Mouse (Mus musculus): Measurements from ENCODE around the gene Stk16.

Gene Stk16

DNA sequence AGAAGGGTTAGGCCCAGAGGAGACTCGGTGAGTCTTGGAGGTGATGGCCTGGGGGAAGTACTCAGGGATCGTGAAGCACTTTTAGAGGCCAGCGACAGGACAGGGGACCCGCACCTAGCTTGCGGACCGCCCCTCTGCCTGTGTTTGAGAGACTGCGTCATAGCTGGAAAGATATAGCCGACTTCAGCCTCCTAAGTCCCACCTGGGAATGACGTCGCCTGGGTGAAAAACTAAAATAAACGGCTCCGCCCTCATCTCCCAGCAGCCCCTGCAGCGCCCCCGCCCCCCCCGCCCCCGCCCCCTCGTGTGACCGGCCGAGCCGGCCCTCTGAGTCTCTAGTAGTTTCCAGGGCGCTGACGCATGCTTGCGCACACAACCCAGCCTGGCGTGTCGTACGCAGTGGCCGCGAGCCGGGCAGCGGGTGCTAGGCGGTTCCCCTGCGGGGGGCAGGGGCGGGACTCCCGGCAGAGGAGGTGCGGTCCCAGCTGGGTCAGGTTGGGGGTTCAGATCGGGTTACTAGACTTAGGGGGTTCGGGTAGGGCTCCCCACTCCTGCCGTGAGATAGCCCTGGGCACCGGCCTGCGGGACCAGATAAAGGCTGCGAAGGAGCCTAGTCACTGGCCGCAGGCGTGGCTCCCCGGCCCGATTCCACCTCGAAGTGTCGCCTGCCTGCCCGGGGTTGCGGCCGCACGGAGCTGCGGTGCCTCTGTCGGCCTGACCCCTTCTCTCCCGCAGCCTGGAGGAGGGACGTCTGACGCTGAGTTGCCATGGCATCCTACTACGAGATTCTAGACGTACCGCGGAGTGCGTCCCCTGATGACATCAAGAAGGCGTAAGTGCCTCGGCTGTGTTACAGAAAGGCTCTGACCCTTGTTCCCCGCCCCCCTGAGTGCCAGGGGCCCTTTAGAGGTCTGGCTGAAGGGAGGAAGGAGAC, 25.7 kb downstream of the Stk16 start, which contains the start of gene Dnajb2:
TSS of gene Dnajb2 (plus strand) at position 290 of the 934 bp plus-strand sequence.
- DNase-seq (ENCODE audit: low read depth) = peak; percentile 71

DNA sequence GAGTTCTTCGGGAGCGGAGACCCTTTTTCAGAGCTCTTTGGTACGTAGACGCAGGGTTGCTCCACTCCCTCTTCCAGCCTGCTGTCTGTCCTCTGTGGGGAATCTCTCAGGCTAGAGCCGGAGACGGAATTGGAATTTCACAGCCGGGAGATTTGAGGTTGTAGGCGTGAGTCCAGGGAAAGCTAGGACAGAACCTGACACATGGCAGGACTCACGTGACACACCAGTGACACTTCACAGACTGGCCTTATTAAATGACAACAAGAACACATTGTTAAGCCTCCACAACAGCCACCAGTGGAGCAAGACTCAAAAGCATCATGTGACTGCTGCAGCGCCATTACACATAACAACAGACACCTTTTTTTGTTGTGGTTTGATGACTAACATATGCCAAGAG, 29.0 kb downstream of the Stk16 start:
- no peak for DNase-seq (ENCODE audit: low read depth)

DNA sequence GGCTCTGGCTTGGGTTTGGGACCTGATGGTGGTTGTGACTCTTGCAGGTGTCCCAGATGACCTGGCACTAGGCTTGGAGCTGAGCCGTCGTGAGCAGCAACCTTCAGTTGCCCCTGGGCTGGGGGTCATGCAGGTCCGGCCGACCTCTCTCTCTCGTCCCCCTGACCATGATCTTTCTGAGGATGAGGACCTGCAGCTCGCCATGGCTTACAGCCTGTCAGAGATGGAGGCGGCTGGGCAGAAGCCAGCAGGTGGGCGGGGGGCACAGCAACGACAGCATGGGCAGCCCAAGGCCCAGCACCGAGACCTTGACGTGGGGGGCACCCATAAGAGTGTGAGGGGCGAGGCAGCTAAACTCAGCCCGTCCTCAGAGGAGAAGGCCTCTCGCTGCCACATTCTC, 32.8 kb downstream of the Stk16 start:
- DNase-seq (ENCODE audit: low read depth) = no peak

DNA sequence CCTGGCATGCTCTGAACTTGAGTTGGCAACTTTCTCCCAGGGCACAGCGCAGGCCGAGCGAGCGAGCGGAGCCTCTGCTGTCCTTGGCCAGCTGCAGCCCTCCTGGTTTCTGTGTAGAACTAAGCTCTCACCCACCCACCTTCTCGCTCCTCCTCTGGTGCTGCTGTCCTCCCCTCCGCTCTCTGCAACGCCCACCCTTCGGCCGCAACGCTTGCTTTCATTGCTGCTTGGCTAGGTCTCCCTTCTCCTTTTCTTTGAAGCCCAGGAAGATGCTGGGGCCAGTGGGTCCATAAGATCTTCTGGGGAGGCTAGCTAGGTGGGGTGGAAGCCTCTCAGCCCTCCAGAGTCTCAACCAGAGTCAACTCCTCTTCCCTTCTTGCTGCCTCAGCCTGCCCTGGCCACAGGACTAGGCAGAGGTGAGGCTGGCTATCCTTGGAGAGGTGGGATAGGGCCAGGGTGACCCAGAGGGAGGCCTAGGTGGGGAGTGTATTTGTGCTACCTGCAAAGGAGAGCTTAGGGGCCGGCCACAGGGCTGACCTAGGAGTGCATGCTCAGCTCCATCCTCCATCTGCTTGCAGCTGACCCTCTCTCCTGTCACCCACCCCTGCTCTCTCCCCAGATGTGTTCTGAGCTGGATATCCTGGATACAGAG, 33.7 kb downstream of the Stk16 start:
- no peak for DNase-seq (ENCODE audit: low read depth)

DNA sequence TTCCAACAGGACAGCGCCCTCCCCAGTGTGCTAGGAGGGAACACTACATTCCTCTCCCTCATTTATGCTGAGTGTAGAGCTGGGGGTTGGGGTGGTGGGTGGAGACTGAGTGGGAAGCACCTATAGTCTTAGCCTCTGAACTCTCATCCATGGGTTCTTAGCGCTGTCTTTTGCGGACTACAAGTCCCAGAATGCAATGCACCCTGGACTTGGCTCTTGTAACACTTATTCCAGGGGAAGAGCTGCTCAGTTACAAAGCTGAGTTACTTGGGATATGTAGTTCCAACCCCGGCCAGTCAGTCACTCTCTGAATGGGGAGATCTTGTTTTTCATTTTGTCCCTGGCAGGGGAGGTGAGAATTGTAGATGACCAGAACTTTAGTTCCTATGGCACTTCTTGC, 34.2 kb downstream of the Stk16 start:
- DNase-seq (ENCODE audit: low read depth) = peak; percentile 61

DNA sequence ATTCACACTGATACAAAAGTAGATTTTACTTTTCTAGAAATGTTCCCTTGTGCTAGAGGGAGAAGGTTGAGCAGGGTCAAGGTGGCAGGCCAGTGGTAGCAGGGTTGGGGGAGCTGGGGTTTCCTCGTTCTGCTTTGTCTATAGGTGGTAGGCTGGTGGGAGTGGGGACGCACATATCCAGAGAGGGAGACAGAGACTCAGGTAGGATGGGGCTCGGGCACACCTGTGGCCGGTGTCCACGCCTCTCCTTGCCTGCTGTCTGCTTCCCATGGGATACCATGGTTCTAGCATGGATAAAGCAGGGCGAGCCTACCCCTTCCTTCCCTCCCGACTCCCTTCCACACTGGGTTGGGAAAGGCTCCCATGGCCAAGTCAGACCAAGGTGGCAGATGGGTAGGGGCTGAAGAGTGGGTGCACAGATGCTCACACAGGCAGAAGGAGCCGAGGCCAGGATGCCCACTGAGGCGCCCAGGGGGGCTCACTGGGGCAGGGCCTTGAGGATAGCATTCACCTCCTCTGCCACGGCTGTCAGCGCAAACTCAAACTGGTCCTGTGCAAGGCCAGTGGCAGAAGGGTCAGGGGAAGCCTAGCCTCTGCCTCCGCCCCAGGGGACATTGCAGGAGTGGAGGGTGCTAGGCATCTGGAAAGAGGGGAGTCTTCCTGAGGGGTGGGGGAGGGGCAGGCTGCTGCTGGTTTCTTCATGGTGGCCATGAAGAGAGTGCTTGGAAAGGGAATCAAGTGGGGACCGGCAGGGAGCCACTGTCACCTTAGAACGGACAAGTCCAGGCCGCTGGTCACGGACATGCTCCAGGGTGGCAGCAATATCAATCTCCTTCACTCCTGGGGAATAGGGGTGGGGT, 36.7 kb downstream of the Stk16 start:
- no peak for DNase-seq (ENCODE audit: low read depth)

DNA sequence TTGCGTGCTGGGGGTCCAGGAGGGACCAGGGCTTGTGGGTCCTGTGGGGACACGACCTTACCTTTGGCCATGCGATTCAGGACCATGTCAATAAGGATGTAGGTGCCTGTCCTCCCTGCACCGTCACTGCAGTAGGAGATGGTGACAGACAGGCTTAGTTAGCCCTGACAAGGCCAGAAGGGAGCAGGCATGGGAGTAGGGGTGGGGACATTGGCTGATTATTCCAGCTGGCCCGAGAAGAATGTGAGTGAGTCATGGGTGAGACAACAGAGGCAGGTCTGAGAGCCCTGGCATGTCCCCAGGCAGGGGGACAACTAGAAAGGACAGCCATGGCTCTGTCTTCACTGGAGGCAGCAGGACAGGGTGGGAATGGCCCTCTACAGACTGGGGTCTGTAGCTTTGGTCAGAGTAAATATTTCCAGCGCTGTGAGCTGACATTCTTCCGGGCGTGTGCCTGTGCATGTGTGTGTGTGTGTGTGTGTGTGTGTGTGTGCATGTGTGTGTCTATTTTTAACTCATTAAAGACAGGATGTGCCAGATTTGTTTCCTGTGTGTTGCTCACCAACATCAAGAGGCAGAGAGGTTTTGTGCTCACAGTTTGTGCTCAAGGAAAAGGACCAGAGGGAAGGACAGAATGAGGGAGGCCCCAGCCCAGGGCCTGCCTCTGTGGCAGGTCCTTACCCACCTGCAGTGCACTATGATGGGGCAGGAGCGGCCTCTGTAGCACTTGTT, 37.6 kb downstream of the Stk16 start:
- DNase-seq (ENCODE audit: low read depth) = no peak

DNA sequence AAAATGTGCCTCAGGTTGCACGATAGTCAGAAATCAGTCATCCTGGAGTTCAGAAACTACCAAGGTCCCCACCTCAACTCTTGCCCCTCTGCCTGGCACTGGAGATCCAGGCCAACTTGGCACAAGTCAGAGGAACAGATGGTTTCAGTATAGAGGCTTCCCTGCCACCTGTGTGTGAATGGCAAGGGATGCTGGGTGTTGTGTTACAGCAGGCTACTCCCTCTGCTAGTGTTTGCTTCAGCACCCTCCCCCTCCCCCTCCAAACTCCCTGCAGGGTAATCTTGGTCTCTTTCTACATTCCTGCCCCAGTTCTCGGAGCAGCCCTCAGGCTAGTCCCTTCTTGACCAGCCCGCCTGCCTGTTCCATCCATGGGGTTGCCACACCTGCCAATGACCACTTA, 39.9 kb downstream of the Stk16 start:
- DNase-seq (ENCODE audit: low read depth) = no peak

DNA sequence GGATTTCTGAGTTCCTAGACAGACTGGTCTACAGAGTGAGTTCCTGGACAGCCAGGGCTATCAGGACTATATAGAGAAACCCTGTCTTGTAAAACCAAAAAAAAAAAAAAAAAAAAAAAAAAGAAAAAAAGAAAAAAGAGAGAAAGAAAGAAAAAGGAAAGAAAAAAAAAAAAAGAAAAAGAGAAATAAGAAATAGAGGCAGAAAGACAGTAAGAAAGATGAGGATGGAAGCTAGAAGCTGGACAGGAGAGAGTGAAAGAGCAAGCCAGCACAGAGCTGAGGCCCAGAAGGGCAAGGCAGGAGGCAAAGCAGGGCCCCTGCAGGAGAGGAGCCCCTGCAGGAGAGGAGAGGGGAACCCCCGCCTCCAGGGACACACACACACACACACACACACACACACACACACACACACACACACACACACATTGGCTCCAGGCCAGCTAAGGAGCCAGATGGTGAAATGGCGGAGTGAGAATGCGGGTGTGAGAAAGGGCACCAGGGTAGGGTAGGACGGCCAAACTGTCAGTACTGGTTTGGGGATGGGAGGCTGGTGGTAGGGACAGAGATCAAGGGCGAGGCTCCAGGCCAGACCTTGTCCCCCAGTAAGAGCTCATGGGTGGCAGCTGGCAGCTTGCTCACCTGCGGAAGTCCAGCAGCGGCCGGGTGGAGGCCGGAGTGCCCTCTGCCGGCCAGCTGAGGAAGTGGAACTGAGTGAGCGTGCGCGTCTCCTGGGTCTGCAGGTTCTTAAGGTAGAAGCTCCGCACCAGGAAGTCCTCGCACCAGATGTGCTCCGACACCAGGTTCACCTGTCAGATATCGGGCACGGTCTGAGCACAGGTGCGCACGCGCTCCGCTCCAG, 40.7 kb downstream of the Stk16 start:
- DNase-seq (ENCODE audit: low read depth) = peak; percentile 63

DNA sequence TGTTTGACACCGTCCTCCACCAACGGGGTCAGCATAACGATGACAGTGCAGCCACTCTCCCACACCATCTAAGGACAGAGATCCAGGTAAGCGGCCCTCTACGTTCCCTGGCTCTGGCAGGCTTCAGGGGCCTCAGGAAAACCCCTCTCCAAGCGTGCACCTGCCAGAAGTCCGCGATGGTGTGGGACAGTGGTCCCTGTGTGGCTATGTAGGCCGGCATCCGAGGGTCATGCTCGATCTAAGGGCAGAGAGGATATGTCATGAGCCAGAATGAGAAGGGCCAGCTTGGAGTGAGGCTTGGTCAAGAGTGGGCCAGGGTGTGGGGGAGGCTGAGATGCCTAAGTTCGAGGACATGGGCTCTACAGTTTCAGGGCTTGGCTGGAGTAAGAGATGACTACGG, 41.7 kb downstream of the Stk16 start:
- no peak for DNase-seq (ENCODE audit: low read depth)

DNA sequence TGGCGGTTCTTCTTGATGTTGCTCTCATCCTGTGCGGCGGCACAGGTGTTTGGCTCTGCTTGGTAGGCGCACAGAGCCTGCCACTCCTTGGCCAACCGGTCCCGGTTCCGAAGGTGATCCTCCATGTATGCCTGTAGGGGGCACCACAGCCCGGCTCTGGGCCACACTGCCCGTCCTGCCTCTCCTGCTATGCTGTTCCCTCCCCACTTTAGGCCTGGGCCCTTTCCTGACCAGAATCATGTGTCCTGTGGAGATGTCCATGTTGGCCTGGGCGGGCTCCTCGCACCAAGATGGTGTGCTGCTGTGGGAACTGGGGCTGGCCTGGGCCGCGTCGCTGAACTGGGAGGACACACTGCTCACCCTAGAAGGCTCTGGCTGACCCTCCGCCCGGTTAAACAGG, 42.4 kb downstream of the Stk16 start:
- no peak for DNase-seq (ENCODE audit: low read depth)

DNA sequence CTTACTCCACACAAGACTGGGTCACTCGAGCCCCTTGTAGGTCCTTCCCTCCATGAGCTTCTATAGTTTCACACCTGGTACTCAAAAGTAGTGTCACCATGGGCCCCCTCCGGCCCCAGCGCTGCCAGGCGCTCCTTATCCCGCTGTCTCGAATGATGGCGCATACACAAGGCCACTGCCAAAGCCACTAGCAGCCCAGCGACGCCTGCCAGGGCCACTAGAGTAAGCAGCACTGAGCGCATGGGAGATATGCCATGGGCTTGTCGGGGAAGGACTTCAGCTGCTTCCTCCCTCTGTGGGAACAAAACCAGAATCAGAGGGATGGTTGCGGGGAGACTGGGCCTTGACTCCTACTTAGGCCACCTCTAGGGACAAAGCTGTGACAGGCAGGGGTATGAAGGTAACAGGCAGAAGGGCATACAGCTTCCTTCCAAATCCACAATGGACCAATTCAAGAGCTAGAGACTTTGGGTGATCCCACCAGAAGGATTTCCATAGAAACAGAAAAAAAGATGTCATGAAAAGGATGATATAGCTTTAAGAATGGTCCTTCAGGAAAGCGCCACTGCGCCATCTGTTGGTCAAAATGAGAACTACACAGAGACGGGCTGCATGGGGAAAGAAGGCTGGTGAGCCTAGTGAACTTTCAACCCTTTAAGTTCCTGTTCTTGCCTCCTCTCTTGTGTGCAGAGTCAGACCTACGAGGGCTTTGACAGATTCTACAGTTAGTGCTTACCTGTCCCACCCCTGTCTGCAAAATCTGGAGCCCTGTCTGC, 43.4 kb downstream of the Stk16 start:
- peak; percentile 69 for DNase-seq (ENCODE audit: low read depth)

DNA sequence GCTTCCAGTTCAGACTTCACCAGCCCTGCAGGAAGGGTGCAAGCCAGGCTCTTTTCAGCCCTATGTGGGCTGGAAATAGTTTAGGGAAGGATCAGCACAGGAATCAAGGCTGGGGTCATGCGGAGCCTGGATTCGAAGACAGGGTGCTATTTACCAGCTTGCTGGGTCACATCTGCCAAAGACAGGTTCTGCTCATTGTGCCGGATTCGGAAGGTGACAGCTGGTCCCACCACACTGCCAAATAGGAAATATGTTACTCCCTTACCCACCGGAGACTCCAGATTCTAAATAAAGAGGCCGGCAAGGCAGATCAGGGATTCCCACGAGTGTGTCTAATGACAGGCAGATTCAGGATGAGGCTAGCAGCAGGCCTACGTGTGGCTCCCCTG, 44.0 kb downstream of the Stk16 start:
- no peak for DNase-seq (ENCODE audit: low read depth)

DNA sequence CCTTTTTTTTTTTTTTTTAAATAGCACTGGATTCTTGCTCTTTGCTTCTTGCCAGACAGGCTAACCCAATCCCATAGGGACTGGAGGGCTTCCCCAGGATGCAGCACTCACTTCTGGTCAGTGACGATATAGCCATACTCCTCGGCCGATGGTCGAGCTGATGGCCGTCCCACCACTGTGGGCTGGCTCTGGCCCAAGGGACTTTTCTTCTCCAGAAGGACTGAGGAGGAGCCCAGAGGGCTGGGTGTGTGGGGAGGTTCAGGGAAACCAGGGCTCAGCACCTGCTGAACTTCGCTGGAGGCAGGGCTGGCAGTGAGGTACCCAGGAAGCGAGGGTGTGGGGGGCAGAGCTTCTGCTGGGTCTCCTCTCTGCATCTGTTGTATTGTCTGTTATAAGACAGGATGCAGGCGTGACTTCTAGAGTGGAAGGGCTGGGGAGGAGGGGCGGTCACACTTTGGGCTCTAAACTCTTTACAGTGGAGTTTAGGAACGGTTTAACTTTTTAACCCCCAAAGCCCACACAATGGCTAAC, 44.9 kb downstream of the Stk16 start:
- no peak for DNase-seq (ENCODE audit: low read depth)

DNA sequence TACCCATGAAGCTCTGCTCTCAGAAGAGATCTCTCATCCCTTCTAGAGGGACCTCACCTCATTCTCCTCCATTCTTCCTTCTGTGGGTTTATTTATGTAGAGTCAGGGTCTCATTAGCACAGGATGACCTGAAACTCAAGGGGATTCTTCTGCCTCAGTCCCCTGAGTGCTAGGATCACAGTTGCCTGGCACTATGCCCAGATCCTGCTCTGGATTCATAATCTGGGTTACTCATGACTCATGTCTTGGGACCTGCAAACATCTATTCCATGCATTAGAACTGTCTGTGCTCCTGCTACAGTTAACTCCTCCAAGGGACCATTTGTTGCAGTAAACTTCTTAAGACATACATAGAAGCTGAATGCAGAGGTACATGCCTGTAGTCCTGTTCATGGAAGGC, 50.6 kb downstream of the Stk16 start:
- no peak for DNase-seq (ENCODE audit: low read depth)

DNA sequence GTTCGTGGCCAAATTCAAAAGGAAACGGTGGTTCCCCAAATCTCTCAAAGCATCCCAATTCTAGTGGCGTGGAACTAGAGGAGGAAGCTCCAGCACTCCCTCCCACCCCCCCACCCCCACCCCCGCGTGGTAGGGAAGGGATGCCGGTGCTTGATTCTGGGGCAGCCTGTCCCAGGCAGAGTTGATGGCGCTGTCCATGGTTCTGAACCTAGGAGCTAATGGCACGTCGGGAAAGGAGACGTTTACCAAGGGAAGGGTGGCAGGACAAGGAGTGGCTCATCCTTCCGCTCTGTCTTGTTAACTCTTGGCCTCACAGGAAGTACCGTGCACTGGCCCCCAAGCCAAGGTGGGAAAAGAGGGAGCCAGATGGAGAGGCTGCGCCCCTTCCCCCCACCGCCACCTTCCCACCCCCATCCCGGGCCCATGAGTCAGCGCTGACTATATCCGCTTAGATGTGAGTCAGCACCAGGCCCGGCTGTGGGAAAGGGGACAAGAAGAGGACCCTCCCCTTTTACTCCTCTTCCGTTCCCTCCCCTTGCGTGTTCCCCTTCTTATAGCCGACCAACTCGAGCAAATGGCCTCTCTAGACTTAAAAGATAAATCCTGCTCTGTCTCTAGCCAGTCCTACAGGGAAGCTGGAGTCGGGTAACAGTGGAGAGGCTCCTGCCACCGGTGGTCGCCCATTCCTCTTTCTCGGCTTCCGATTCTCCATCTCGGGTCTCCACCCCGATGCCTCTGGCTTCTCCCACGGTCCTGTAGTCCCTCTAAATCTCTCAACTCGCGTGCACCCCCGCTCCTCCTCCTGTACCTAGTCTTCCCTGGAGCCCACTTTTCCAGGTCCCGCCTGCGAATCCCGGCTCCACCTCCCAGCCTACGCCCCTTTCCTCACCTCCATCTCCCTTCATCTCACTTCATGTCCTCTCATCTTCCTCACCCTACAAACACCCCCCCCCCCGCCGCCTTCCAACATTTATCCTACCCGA, 52.6 kb downstream of the Stk16 start:
- peak; percentile 68 for DNase-seq (ENCODE audit: low read depth)

DNA sequence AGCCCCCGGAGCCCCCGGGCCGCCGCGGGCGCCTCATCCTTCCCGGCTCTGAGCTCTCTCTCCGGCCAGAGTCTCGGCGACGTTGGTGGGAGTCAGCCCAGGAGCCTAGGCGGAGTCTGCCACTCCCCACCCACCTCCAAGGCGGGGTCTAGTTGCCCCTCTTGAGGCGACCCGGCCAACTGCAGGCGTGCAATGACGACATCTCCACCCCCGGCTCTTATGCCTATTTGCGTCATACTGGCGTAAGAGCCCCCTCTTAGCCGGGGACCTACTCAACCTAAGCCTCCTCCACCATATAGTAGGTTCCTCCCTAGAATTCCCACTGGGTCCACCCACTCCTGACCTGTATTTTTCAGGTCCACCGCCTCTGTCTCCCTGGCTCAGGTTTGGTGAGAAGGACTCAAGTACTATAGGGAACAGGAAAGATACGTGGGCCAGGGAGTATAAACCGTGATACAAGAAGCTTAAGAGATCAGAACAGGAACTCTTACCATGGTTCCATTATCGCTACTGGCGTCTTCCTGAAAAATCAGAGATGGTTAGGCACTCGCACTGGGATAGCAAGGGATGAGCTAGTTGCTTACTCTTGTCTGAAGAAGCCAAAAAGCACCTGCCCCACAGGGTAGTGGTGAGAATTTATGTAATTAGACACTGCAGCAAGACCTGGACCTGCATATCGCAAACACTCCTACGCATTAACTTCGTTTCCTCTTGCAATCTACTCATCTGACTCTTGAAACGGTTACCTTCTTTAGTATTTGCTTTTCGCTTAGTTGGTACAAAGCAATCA, 53.6 kb downstream of the Stk16 start, which contains the start of gene Ptprn:
TSS of gene Ptprn (minus strand) at position 412 of the 790 bp plus-strand sequence.
- no peak for DNase-seq (ENCODE audit: low read depth)
